Mouse (Mus musculus) E14TG2a.4 (cell line): ENCODE results near the gene Iqcf1.

Experiments
- H3K27me3 ChIP-seq: 2 replicates; pipeline ENCODE4 v1.6.1; 2014; ENCODE audit warnings: low read length, control low read depth; ENCODE audit not compliant: insufficient read depth
- H3K36me3 ChIP-seq: 2 replicates; pipeline ENCODE4 v1.6.1; 2014; ENCODE audit warnings: low read length, control low read depth; ENCODE audit not compliant: insufficient read depth
- H3K4me1 ChIP-seq: replicated peaks from 2 replicates; pipeline ENCODE4 v1.6.1; 2014; ENCODE audit warnings: low read depth, low read length, control low read depth
- H3K4me3 ChIP-seq: replicated peaks from 2 replicates; pipeline ENCODE4 v1.5.1; 2014; ENCODE audit warnings: mild to moderate bottlenecking, low read length
- H3K9me3 ChIP-seq: 2 replicates; pipeline ENCODE4 v1.6.1; 2014; ENCODE audit warnings: low read length, control low read depth
- CTCF ChIP-seq: conservative IDR thresholded peaks from 2 replicates; pipeline ENCODE4 v1.5.1; 2014; ENCODE audit warnings: low read length
- NANOG ChIP-seq: IDR thresholded peaks from 2 replicates; pipeline ENCODE4 v1.6.1; 2014; ENCODE audit warnings: borderline replicate concordance, low read length, mixed read lengths
- POU5F1 ChIP-seq: IDR thresholded peaks from 2 replicates; pipeline ENCODE4 v1.6.1; 2014; ENCODE audit warnings: low read length, borderline replicate concordance

Gene Iqcf1

GRCm38 (mm10) chr9:106499667-106500066 is at the start of gene Iqcf1:
Gene Iqcf1, plus strand, starts transcription at chr9:106499967.
- no peaks in the 10 kb centered on the region for H3K9me3 ChIP-seq
- no peaks in the 10 kb centered on the region for H3K36me3 ChIP-seq
- peaks cover 14% of the 10 kb centered on the region; the same call in 1 of the 2 replicates for H3K27me3 ChIP-seq
- H3K4me3 ChIP-seq, result no peak within 1 kb of the TSS
- peaks cover 17% of the 10 kb centered on the region; the same call in 1 of the 2 replicates for H3K4me1 ChIP-seq
- TF ChIP-seq CTCF, result no peak

GRCm38 (mm10) chr9:106450661-106451060 is 49.1 kb upstream of the Iqcf1 start:
- H3K9me3 ChIP-seq, result no peaks in the 10 kb centered on the region
- no peaks in the 10 kb centered on the region for H3K36me3 ChIP-seq
- H3K4me3 ChIP-seq, result peak overlapping the region; percentile 26; the same call in 1 of the 2 replicates
- peaks cover 78% of the 10 kb centered on the region for H3K4me1 ChIP-seq
- peaks cover 7% of the 10 kb centered on the region; the same call in 1 of the 2 replicates for H3K27me3 ChIP-seq
- TF ChIP-seq POU5F1 (no peak), NANOG (no peak), CTCF (no peak)

GRCm38 (mm10) chr9:106451298-106451697 is 48.5 kb upstream of the Iqcf1 start:
- Histone ChIP-seq H3K36me3 (peaks cover 2% of the 10 kb centered on the region), H3K4me1 (peaks cover 78% of the 10 kb centered on the region), H3K27me3 (peaks cover 7% of the 10 kb centered on the region; the same call in 1 of the 2 replicates), H3K9me3 (no peaks in the 10 kb centered on the region), H3K4me3 (no peak overlapping the region)
- TF ChIP-seq NANOG, result no peak
- no peak for TF ChIP-seq CTCF
- TF ChIP-seq POU5F1, result no peak

- Histone ChIP-seq H3K27me3 (peaks cover 7% of the 10 kb centered on the region; the same call in 1 of the 2 replicates), H3K9me3 (no peaks in the 10 kb centered on the region), H3K4me1 (peaks cover 79% of the 10 kb centered on the region), H3K4me3 (peak overlapping the region; percentile 3), H3K36me3 (peaks cover 8% of the 10 kb centered on the region)
- TF ChIP-seq NANOG, result no peak
- TF ChIP-seq CTCF, result no peak
- no peak for TF ChIP-seq POU5F1
Observed at GRCm38 (mm10) chr9:106451899-106452298, 47.9 kb upstream of the Iqcf1 start.

DNA sequence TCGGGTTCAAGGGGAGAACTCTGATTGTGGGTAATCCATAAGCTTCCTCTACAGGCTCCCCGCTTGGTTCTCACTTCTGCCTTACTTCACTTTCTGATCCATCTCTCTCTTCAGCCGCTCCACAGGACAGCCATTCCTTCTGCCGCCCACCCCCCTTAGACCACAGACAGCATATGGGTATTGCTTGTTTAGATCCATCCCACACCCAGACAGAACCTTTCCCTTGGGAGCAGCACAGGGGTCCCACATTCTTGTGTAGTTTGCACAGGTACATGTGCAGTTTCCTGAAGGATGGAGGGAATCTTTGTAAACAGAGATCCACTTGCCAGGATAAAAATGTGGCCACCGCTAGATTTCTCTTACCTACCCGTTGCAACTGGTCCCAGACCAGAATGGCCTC is 47.4 kb upstream of the Iqcf1 start:
- no peaks in the 10 kb centered on the region for H3K9me3 ChIP-seq
- peaks cover 7% of the 10 kb centered on the region; the same call in 1 of the 2 replicates for H3K27me3 ChIP-seq
- TF ChIP-seq POU5F1 (no peak), CTCF (no peak), NANOG (no peak)
- peaks cover 83% of the 10 kb centered on the region for H3K4me1 ChIP-seq
- peaks cover 13% of the 10 kb centered on the region for H3K36me3 ChIP-seq
- peak overlapping the region; percentile 90 for H3K4me3 ChIP-seq

- Histone ChIP-seq H3K9me3 (no peaks in the 10 kb centered on the region), H3K4me3 (peak overlapping the region; percentile 90), H3K4me1 (peaks cover 84% of the 10 kb centered on the region), H3K27me3 (peaks cover 7% of the 10 kb centered on the region; the same call in 1 of the 2 replicates), H3K36me3 (peaks cover 18% of the 10 kb centered on the region)
- TF ChIP-seq POU5F1 (no peak), CTCF (no peak), NANOG (no peak)
Observed at GRCm38 (mm10) chr9:106452821-106453220, 46.9 kb upstream of the Iqcf1 start.

DNA sequence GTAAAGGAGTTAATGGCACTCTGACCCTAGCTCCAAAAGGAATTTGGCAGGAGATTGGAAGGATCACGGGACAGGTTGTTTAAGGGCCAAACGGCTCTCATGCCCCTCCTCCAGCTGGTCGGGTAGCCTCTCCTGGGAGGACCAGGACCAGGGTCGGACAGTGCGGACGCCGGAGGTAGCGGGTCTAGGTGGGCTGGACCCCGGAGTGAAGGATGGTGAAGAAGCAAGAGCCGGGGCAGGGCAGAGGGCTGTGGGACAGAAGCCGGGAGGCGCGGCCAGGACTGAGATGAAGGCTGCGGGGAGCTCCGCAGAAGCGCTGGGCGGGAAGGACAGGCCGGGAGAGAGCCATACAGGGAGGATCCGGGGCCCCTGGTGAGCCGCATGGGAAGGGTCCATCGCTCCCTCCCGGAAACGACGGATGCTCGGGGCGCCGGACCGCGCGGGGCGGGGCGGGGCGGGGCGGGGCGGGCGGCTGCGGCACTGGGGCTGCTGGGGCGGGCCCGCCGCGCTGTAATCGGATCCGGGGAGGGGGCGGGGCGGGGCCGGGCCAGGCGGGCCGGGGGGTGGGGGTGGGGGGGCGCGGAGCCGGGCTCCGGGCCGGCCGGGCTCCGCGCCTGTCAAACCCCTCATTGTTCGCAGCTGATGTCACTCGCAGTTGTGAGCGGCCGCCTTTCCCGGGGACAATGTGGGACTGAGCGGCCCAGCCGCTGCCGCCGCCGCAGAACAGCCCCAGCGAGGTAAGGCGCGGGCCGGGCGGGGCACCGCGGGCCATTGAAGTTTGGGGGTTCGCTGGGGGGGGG is 46.3 kb upstream of the Iqcf1 start, which contains the start of gene Pcbp4:
Pcbp4 (plus strand) TSS at position 21 of the 800 bp plus-strand sequence.
- peak within 1 kb of the TSS; percentile 90 for H3K4me3 ChIP-seq
- TF ChIP-seq CTCF (no peak), POU5F1 (no peak), NANOG (no peak)
- peaks cover 24% of the 10 kb centered on the region for H3K36me3 ChIP-seq
- no peaks in the 10 kb centered on the region for H3K9me3 ChIP-seq
- H3K27me3 ChIP-seq, result peaks cover 7% of the 10 kb centered on the region; the same call in 1 of the 2 replicates
- H3K4me1 ChIP-seq, result peaks cover 84% of the 10 kb centered on the region

GRCm38 (mm10) chr9:106454071-106454761 is 45.6 kb upstream of the Iqcf1 start:
- peaks cover 32% of the 10 kb centered on the region for H3K36me3 ChIP-seq
- peaks cover 3% of the 10 kb centered on the region; the same call in 1 of the 2 replicates for H3K27me3 ChIP-seq
- H3K4me1 ChIP-seq, result peaks cover 84% of the 10 kb centered on the region
- TF ChIP-seq POU5F1 (no peak), CTCF (no peak), NANOG (no peak)
- H3K4me3 ChIP-seq, result peak overlapping the region; percentile 84
- no peaks in the 10 kb centered on the region for H3K9me3 ChIP-seq
